Mouse (Mus musculus) embryonic fibroblast, embryonic 13.5 days (primary cell): ENCODE data around the gene Far1.

Experiments
- CTCF ChIP-seq: IDR thresholded peaks from 2 replicates; pipeline ENCODE4 v1.5.1; 2011; ENCODE audit warnings: mild to moderate bottlenecking, control low read depth, low read length, moderate library complexity, borderline replicate concordance; ENCODE audit not compliant: insufficient read depth
- POLR2A ChIP-seq: IDR thresholded peaks from 2 replicates; pipeline ENCODE4 v1.6.1; 2011; ENCODE audit warnings: low read depth, mild to moderate bottlenecking, control low read depth, low read length, moderate library complexity

DNA sequence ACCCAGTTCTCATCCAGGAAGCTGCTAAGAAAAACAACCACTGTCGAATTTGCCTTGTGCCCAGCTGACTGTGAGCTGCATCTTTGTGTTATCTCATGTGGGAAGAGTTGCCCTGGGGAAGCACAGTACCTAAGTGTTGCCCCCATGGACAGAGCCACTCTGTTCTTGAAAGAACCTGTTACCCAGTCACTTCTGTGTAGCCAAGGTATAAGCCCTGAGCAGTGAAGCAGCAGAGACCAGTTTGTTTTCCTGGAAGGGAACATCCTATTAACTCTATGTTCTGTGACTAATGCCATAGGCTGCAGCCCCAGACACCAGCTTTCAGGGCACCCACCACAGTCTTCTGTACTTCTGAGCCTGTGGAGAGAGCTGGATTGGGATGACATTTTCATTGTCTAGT, 76.7 kb downstream of the Far1 start:
- no peak for TF ChIP-seq POLR2A
- TF ChIP-seq CTCF = no peak
